Mouse (Mus musculus) G1E-ER4 (cell line): Measurements from ENCODE around the gene Hfe. TPM values are rescaled to one million over a fixed set of nuclear protein-coding genes. Genes with fewer than 3 reads are reported as not detected.

Experiments
- GATA1 ChIP-seq: IDR thresholded peaks from one replicate; pipeline ENCODE4 v1.8.0; 2012; ENCODE audit warnings: low read length, inconsistent platforms
- polyA plus RNA-seq: library from polyadenylated mRNA; stranded (reverse); fragments of >175 nt; gene quantifications from 2 replicates; pipeline ENCODE4 v1.2.3, GENCODE M21; 2012

Gene Hfe
- polyA plus RNA-seq, 1 experiment: not detected

GRCm38 (mm10) chr13:23700786-23701520 is 9.7 kb downstream of the Hfe start:
- no peak for TF ChIP-seq GATA1

- no peak for TF ChIP-seq GATA1
These were observed 10.9 kb downstream of the Hfe start for GRCm38 (mm10) chr13:23699767-23700166.

- no peak for TF ChIP-seq GATA1
These were observed 11.7 kb downstream of the Hfe start for GRCm38 (mm10) chr13:23698996-23699395.

GRCm38 (mm10) chr13:23698300-23698693 is 12.4 kb downstream of the Hfe start, which contains the start of gene Hist1h4c:
Gene Hist1h4c, minus strand, starts transcription at chr13:23698454.
- TF ChIP-seq GATA1: no peak

GRCm38 (mm10) chr13:23697491-23698299 is 13.0 kb downstream of the Hfe start:
- no peak for TF ChIP-seq GATA1

- TF ChIP-seq GATA1: no peak
These were observed 14.6 kb downstream of the Hfe start for GRCm38 (mm10) chr13:23696061-23696474.

- TF ChIP-seq GATA1: no peak
These were observed 15.1 kb downstream of the Hfe start, which contains the start of gene Hist1h1t for GRCm38 (mm10) chr13:23695514-23695913. Gene Hist1h1t, plus strand, starts transcription at chr13:23695814.

GRCm38 (mm10) chr13:23694956-23695355 is 15.7 kb downstream of the Hfe start:
- TF ChIP-seq GATA1: no peak

- TF ChIP-seq GATA1: no peak
These were observed 16.7 kb downstream of the Hfe start for GRCm38 (mm10) chr13:23693856-23694440.

- no peak for TF ChIP-seq GATA1
These were observed 21.2 kb downstream of the Hfe start for GRCm38 (mm10) chr13:23689459-23689858.

GRCm38 (mm10) chr13:23688956-23689355 is 21.7 kb downstream of the Hfe start:
- no peak for TF ChIP-seq GATA1

GRCm38 (mm10) chr13:23687907-23688306 is 22.7 kb downstream of the Hfe start:
- no peak for TF ChIP-seq GATA1

GRCm38 (mm10) chr13:23687181-23687580 is 23.5 kb downstream of the Hfe start:
- TF ChIP-seq GATA1: no peak

GRCm38 (mm10) chr13:23685966-23686365 is 24.7 kb downstream of the Hfe start:
- TF ChIP-seq GATA1: no peak

- no peak for TF ChIP-seq GATA1
These were observed 25.4 kb downstream of the Hfe start for GRCm38 (mm10) chr13:23685121-23685861.
